Mouse (Mus musculus) R1 (cell line): ENCODE measurements around the gene Gm49321.

Experiments
- DNase-seq: peaks from one replicate; pipeline ENCODE4 v3.0.0-alpha.2; 2018; ENCODE audit warnings: low read depth, low spot score

The Gm49321 gene

DNA sequence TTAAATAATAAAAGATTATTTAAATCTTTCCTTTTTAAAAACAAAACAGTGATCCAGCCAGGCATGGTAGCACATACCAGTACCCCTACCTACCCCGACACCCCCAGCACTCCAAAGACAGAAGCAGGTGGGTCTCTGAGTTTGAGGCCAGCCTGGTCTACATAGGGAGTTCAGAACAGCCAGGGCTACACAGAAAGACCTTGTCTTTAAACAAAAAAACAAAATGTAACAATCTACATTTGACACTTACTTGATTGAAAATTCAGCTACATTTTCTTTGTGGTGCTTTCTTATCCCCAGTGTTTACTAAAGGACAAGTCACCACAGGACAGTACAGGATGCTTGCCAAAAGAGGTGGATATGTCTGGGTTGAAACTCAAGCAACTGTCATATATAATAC, at the start of gene Gm49321:
Gm49321 (plus strand) TSS at position 301 of the 400 bp plus-strand sequence.
- no peak for DNase-seq

- no peak for DNase-seq
Measured at GRCm38 (mm10) chr12:73888003-73888783, 49.3 kb upstream of the Gm49321 start.

DNA sequence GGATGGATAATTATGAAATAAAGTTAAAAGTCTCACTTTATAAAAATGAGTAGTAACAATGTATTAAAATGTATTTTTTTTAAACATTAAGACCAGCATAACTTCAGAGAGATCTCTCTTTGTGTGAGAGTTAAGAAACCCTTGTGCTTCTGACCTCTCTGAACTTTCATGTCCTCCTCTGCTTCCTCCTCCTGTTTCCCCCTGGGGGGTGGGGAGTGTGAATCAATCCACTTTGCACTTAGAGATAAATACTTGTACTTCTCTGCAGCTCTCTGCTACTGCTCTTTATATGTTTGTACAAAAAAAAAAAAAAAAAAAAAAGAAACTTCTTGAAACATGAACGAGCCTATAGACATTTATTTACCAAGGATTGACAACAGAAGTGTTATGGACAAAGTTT, 47.9 kb upstream of the Gm49321 start:
- no peak for DNase-seq

GRCm38 (mm10) chr12:73890086-73890485, 47.4 kb upstream of the Gm49321 start:
- DNase-seq = no peak

- no peak for DNase-seq
Measured at GRCm38 (mm10) chr12:73892616-73893015, 44.8 kb upstream of the Gm49321 start.

DNA sequence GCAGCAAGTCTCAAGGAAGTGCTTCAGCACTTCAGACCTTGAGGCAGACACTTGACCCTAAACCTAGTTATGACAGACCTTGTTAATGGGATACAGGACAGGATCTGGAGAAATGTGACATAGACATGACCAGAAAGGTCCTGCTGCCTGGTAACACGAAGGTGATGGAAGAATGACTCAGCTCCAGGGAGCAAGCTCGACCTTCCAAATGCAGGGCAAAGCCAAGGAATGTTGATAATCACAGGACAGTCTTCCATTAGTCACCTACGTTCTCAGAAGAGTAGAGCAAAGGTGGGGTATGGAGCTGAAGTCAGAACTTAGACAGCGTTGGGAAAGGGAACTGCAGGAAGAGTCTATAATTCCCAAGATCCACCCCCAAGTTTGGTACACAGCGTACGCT, 42.6 kb upstream of the Gm49321 start:
- no peak for DNase-seq

DNA sequence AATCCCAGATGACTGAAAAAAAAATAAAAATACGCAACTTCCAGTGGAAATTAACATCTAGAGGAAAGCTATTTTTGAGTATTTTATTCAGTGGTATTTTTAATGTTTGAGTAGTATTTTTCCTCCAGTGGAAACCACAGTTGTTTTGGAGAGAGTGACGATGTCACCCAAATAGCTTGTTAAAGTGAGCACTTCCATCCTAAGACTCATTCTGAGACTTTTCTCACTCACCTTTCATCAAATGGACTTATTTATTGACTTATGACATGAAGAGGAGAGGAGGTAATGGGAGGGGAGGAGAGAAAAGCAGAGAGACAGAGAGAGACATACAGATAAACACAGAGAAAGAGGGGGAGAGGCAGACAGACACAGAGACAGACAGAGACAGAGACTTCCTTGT, 41.8 kb upstream of the Gm49321 start:
- DNase-seq = no peak

DNA sequence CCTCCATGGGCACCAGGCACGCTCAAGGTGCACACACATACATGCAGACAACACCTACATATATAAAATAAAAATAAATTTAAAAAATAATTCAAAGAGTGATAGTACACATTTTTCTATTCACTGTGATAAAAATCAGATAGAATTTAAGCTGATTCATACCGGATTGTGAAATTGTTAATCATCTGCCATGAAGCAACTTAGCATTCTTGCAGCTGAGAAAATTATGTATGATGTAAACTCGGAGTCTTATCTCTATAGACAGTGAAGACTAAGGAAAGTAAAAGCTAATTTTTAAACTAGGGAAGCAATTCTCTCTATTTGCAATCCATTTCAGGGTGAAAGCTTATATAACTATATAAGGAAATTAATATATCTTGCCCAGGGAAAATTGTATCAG, 41.0 kb upstream of the Gm49321 start:
- no peak for DNase-seq

GRCm38 (mm10) chr12:73898281-73898680, 39.2 kb upstream of the Gm49321 start:
- no peak for DNase-seq

- no peak for DNase-seq
Measured at GRCm38 (mm10) chr12:73904133-73904934, 33.1 kb upstream of the Gm49321 start.

GRCm38 (mm10) chr12:73905041-73905440, 32.4 kb upstream of the Gm49321 start:
- DNase-seq = no peak

- DNase-seq = no peak
Measured at GRCm38 (mm10) chr12:73905555-73905954, 31.9 kb upstream of the Gm49321 start.

- DNase-seq = no peak
Measured at GRCm38 (mm10) chr12:73907079-73907672, 30.3 kb upstream of the Gm49321 start.

DNA sequence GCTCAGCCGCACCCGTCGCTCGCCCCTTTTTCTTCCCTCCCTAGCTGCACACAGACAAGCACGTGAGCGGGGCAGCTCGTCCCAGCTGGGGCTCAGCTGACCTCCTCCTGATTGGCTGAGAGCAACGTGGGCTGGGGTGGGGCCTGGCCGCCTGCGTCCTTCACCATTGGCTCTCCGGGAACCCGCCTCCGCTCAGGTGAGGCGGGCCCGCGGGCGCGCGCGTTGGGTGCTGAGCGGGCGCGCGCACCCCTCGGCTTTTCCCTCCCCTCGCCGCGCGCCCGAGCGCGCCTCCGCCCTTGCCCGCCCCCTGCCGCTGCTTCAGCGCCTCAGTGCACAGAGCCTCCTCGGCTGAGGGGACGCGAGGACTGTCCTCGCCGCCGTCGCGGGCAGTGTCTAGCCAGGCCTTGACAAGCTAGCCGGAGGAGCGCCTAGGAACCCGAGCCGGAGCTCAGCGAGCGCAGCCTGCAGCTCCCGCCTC, 29.7 kb upstream of the Gm49321 start:
- peak; percentile 97 for DNase-seq

- DNase-seq = no peak
Measured at GRCm38 (mm10) chr12:73908274-73909012, 29.0 kb upstream of the Gm49321 start.

DNA sequence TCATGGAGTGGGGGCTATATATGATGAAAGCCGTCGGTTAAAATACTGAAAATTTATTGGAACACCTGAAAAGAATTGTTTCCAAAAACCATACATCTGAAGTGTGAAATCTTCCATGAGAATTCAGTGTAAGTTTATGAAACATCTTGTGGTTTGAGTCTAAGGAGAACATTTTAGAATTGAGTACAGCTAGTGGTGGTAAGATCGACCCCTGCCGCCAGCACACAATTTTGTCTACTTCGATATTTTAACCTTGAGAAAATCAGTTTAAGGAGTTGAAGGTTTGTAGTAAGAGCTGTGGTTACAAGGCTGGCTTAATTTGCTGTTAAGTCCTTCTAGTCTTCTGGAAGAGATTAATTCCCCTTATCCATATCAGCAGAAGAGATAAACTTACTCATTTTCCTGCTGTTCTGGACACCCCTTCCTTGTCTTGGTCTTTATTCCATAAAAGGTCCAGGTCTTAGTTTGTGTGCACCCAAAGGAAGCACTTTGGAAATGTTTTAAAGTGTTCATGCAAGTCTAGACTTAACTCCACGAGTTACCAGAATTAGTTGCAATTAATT, 28.4 kb upstream of the Gm49321 start:
- DNase-seq = no peak

- DNase-seq = no peak
Measured at GRCm38 (mm10) chr12:73918479-73918878, 19.0 kb upstream of the Gm49321 start.

GRCm38 (mm10) chr12:73930266-73930665, 7.2 kb upstream of the Gm49321 start:
- no peak for DNase-seq

DNA sequence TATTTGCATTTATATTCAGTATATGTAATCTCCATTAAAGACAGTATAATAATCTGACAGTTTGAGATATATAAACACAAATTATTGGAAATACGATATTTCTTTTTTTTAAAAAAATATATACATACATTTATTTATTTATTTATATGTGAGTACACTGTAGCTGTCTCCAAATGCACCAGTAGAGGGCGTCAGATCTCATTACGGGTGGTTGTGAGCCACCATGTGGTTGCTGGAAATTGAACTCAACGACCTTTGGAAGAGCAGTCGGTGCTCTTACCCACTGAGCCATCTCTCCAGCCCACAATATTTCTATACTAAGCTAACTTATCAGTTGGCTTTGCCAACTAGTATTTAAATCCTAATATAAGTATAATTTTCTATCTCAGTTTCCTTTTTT, 6.2 kb upstream of the Gm49321 start:
- peak; percentile 76 for DNase-seq

GRCm38 (mm10) chr12:73934528-73934927, 2.9 kb upstream of the Gm49321 start:
- no peak for DNase-seq

DNA sequence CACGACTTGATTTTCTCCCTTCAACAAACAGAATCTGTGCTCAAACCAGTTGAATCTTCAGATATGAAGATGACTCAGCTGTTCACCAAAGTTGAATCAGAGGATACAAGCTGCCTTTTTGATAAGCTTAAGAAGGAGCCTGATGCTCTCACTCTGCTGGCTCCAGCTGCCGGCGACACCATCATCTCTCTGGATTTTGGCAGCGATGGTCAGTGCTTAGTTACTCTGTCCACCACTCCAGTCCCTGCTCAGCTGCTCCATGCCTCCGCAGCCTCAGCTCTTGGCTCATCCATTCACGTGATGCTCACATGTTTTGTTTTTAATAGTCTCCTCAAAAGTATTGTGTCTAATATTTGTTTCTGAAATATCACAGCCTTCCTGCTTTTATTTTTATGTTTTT, 2.1 kb downstream of the Gm49321 start:
- no peak for DNase-seq
